Mouse (Mus musculus): ENCODE results near the gene Gm21679. TPM values are rescaled to one million over a fixed set of nuclear protein-coding genes. Genes with fewer than 3 reads are reported as not detected.

Gm21679 gene
- not detected for polyA plus RNA-seq (2014; fragmentation: Illumina TruSeq; extraction: RNeasy Lipid Tissue Mini Kit (QIAGEN cat#74804); ENCODE audit: low read depth, low replicate concordance)

DNA sequence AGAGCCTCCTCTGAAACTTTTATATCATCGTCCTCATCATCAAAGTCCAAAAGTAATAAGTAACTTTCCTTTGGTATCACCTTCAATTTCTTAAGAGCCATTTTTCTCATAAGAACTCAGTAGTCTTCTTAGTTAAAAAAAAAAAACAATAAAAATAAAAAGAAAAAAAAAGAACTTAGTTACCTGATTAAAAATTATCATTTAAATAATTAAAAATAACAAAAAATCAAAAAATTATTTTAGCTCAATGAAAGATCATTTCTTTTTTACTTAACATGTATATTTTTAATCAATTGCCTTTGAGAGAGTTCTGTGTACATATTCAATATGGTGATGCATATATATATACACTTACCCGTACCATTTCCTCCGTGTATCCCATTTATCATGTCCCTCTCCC, at the start of gene Gm21679:
Gene Gm21679 (minus strand): TSS at position 101 of the 400 bp plus-strand sequence.

